Mouse (Mus musculus) midbrain, embryonic 15.5 days (tissue): ENCODE data around the gene Kremen1. TPM values are rescaled to one million over a fixed set of nuclear protein-coding genes. Genes with fewer than 3 reads are reported as not detected.

Source experiments
- ATAC-seq: fragments of 200-750 bp; cut with Nextera tagmentation; replicated peaks from 2 replicates; pipeline ENCODE4 v1.8.0; 2017; ENCODE audit warnings: moderate TSS enrichment
- H3K27ac ChIP-seq: fragments of 300-500 bp; sonication (generic); 2 replicates; pipeline ENCODE4 v1.5.1; 2015; ENCODE audit warnings: mild to moderate bottlenecking, inconsistent platforms
- H3K27me3 ChIP-seq: fragments of 300-500 bp; sonication (generic); replicated peaks from 2 replicates; pipeline ENCODE4 v1.6.1; 2015; ENCODE audit warnings: inconsistent platforms
- H3K36me3 ChIP-seq: fragments of 300-500 bp; sonication (generic); replicated peaks from 2 replicates; pipeline ENCODE4 v1.6.1; 2015; ENCODE audit warnings: inconsistent platforms
- H3K4me1 ChIP-seq: fragments of 300-500 bp; sonication (generic); 2 replicates; pipeline ENCODE4 v1.6.1; 2015; ENCODE audit warnings: inconsistent platforms
- H3K4me2 ChIP-seq: fragments of 300-500 bp; sonication (generic); 2 replicates; pipeline ENCODE4 v1.6.1; 2015; ENCODE audit warnings: inconsistent platforms, mild to moderate bottlenecking, moderate library complexity
- H3K4me3 ChIP-seq: fragments of 300-500 bp; sonication (generic); 2 replicates; pipeline ENCODE4 v1.5.1; 2015; ENCODE audit warnings: mild to moderate bottlenecking, inconsistent platforms
- H3K9ac ChIP-seq: fragments of 300-500 bp; sonication (generic); 2 replicates; pipeline ENCODE4 v1.6.1; 2015; ENCODE audit warnings: mild to moderate bottlenecking, inconsistent platforms
- H3K9me3 ChIP-seq: fragments of 300-500 bp; sonication (generic); 2 replicates; pipeline ENCODE4 v1.6.1; 2016; ENCODE audit warnings: inconsistent platforms
- WGBS: fragments of 180-500 bp; shearing (Covaris S2); methylation state at CpG from one replicate; pipeline ENCODE4 v1.1.7; 2015; ENCODE audit warnings: mixed read lengths; 5-methylcytosine and 5-hydroxymethylcytosine counted together
- polyA plus RNA-seq: library from polyadenylated mRNA; unstranded; fragments of >200 nt; fragmentation: Nextera tagmentation; extraction: Ambion mirVana; gene quantifications from 2 replicates; pipeline ENCODE4 v1.2.1, GENCODE M21; 2015

Gene Kremen1
- polyA plus RNA-seq, 1 experiment from 2014 or later, result 5.2 TPM

DNA sequence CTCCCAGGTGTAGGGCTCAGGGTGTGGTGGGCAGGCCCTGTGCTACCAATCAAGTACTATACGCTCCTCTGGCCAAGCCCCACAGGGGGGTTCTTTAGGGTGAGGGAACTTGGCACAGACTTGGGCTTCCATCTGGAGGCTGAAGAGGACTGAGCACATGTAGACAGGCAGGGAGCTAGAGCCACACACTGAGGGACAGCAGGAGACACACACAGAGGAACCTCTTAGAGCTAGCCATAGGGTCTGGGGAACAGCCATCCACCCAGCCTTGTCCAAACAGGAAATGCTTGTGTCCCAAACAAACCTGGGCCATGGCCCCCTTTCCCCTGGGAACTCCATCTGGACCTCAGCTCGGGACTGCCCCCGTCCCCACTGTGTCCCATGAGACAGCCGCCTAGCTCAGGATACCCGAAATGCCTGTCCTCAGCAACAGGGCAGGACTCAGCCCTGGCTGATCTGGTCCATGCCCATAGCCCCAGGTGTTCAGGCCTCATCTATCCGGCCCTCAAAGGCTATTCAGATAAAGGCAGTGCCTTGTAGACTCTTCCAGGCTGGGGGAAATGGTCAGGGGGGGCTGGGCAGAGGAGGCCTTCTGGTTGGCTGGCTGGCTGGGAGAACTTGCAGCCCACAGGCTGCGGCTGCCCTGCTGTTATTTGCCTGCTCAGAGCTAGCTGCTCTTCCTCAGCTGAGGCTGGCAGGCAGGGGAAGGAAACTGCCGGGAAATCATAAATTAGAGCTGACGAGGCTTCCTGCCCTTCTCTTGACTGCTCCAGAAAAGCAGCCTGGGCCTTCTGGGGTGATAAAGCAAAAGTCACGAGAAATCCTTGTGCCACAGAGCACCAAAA, 106.2 kb downstream of the Kremen1 start:
- Histone ChIP-seq H3K9ac (no peak overlapping the region), H3K36me3 (no peaks in the 10 kb centered on the region), H3K4me2 (no peak overlapping the region), H3K27me3 (peaks cover 15% of the 10 kb centered on the region), H3K27ac (no peak overlapping the region), H3K4me3 (no peak overlapping the region), H3K4me1 (peaks cover 17% of the 10 kb centered on the region; the same call in 1 of the 2 replicates), H3K9me3 (no peaks in the 10 kb centered on the region)
- ATAC-seq, result no peak
- WGBS, result 43% methylated on average over 10 of the region's 10 CpGs

DNA sequence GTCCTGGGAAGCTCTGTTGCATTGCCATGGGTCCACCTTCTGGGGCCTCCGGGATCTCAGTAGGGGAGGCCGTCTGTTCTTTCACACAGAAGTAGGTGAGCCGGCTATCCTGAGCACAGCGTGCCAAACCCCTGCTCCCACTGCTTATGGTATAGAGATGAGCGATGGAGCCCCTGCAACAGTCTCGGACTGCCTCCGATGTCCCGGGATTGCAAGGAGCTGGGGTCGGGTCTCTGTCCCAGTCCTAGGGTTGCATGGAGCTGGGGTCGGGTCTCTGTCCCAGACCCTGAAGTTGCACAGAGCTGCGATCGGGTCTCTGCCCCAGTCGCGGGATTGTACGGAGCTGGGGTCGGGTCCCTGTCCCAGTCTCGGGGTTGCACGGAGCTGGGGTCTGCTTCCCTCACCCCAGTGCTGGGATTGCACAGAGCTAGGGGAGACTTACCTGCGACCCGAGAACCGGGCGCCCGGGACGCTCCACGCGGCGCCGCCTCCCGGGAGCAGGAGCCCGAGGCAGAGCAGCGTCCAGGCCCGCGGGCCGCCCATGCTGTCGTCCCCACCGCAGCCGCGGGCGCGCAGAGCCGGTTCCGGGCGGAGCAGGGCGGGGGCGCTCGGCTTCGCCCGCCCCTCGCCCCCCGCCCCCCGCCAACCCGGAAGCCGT, 109.5 kb downstream of the Kremen1 start, which contains the start of gene Emid1:
Gene Emid1, minus strand, starts transcription at position 578 of the 658 bp plus-strand sequence.
- peaks cover 19% of the 10 kb centered on the region for H3K27me3 ChIP-seq
- peak within 1 kb of the TSS; percentile 51 for H3K4me3 ChIP-seq
- peak within 1 kb of the TSS; percentile 96 for H3K4me2 ChIP-seq
- peak within 1 kb of the TSS; percentile 55 for H3K9ac ChIP-seq
- peaks cover 23% of the 10 kb centered on the region for H3K4me1 ChIP-seq
- WGBS, result under 1% methylated on average over 52 of the region's 53 CpGs
- H3K9me3 ChIP-seq, result no peaks in the 10 kb centered on the region
- no peak within 1 kb of the TSS for H3K27ac ChIP-seq
- no peaks in the 10 kb centered on the region for H3K36me3 ChIP-seq
- peak; percentile 41; the same call in 1 of the 2 replicates for ATAC-seq

DNA sequence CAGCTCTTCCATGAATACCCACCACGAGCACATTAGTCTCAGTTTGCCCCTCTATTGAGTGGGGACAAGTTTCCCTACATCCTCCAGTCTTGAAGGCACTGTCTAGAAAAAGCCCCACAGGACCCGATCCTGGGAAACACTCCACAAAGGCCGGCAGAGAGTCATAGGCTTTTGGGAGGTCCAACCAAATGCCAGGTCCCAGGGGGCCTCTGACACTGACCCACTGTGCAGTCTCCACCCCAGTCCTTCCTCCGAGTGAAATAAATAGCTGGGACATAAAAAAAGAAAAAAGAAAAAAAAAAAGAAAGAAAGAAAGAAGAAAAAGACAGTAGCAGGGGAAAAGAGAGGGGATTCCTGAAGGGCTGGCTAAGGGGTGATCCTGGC, 110.1 kb downstream of the Kremen1 start:
- Histone ChIP-seq H3K4me1 (peaks cover 23% of the 10 kb centered on the region), H3K27ac (no peak overlapping the region), H3K27me3 (peaks cover 19% of the 10 kb centered on the region), H3K9ac (peak overlapping the region; percentile 55; the same call in 1 of the 2 replicates), H3K4me3 (peak overlapping the region; percentile 51), H3K4me2 (peak overlapping the region; percentile 96), H3K36me3 (no peaks in the 10 kb centered on the region), H3K9me3 (no peaks in the 10 kb centered on the region)
- no peak for ATAC-seq
- 15% methylated on average over 4 of the region's 4 CpGs for WGBS

DNA sequence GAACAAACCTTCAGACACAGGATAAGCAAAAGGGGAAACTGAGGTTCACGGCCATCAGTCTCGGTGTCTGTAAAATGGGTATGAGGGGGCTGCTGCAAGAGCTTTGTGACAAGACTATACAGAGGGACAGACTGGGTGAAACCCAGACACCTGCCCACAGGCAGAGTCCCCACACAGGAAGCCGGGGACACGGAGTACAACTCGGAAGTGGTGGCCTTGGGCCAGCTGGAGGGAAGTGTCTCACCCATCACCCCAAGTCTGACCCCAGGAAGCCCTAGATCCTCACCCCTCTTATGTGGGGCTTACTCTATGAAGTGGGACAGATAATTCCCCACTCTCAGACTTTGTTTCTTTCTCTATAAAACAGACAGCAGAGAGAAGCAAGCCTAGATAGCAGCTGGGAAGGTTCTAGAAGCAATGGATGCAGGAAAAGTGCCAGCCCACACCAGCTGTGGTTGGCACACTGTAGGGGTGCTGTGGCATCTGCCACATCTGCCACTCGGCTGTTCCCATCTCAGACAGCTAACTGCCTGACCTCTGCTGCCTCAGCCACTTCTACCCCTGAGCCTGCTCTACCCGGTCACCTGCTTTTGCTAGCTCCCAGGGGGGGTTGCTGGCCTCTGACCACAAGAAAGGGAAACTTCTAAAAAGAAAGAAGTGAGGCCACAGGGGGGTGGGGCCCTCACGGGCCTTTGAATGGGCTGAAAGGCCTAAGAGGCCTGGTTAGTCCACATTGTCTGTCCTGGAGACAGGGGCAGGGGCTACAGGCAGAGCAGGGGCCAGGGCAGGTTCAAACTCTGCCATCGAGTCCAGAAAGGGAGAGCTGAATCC, 110.7 kb downstream of the Kremen1 start:
- Histone ChIP-seq H3K27ac (no peak overlapping the region), H3K9me3 (no peaks in the 10 kb centered on the region), H3K36me3 (no peaks in the 10 kb centered on the region), H3K4me1 (peaks cover 23% of the 10 kb centered on the region), H3K4me2 (0 out of 2 replicates have a peak overlapping the region, but pooled peaks have one; percentile 96), H3K27me3 (peaks cover 19% of the 10 kb centered on the region), H3K4me3 (no peak overlapping the region), H3K9ac (no peak overlapping the region)
- 54% methylated on average over 9 of the region's 9 CpGs for WGBS
- ATAC-seq, result no peak

DNA sequence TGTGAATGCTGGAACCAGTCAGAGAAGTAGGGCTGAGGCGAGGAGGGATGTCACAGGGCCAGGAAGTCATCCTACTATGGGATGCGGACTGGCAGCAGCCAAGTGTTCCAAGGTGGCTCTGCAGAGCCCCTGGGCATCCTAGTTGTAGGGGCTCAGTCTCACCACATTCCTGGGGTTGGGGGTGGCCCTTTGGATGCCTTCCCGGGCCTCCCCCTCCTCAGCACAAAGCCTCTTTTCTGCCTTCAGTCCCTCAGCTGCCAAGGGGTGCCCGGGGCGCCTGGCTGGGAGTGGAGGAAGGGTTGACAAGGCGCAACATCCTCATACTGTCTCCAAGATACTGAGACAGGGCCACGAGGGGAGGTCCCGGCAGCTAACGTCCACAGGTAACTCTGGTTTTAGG, 111.4 kb downstream of the Kremen1 start:
- H3K4me3 ChIP-seq, result no peak overlapping the region
- 71% methylated on average over 9 of the region's 9 CpGs for WGBS
- no peak for ATAC-seq
- peaks cover 19% of the 10 kb centered on the region for H3K27me3 ChIP-seq
- no peak overlapping the region for H3K4me2 ChIP-seq
- no peaks in the 10 kb centered on the region for H3K9me3 ChIP-seq
- H3K4me1 ChIP-seq, result peaks cover 19% of the 10 kb centered on the region
- H3K9ac ChIP-seq, result no peak overlapping the region
- H3K36me3 ChIP-seq, result no peaks in the 10 kb centered on the region
- no peak overlapping the region for H3K27ac ChIP-seq

DNA sequence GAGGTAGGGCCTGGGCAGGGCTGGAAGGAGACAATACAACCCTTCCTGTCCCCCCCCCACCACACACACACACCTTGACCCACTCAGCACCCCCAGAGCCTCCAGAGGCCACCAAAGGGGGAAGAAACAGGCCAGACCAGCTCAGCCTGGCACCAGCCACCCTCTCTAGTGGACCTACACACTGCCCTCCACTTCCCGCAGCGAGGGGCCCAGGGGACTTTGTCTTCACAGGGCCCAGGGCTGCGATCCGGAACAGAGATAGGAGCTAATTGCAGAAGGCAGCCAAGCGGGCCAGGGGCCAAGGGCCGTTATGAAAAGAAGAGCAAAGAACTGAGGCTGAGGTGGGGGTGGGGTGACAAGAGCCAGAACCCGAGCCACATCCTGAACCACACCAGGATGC, 112.1 kb downstream of the Kremen1 start:
- Histone ChIP-seq H3K4me1 (peaks cover 19% of the 10 kb centered on the region), H3K9me3 (no peaks in the 10 kb centered on the region), H3K9ac (no peak overlapping the region), H3K4me2 (no peak overlapping the region), H3K27ac (no peak overlapping the region), H3K4me3 (no peak overlapping the region), H3K27me3 (peaks cover 19% of the 10 kb centered on the region), H3K36me3 (no peaks in the 10 kb centered on the region)
- ATAC-seq, result no peak
- WGBS, result 10% methylated on average over 7 of the region's 7 CpGs

DNA sequence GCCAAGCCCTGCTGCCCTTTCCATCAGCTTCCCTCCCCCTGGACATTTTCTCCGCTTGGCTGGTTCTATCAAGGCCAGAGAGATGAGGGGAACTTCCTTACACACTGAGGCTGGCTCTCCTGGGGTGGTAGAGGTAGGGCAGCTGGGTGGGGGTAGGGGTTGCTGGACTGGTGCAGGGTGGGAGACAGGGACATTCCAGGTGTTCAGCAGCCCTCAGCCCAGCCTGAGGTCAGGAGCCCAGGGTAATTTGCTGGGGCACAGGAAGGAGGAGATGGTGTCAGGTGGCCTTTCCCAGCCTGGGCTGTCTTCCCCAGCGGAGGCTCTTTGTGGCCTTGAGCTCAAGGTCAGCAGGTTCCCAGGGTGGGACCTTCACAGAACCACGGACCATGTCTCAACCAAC, 115.8 kb downstream of the Kremen1 start:
- ATAC-seq, result no peak
- no peak overlapping the region for H3K27ac ChIP-seq
- WGBS, result 72% methylated on average over 3 of the region's 3 CpGs
- H3K4me2 ChIP-seq, result no peak overlapping the region
- no peaks in the 10 kb centered on the region for H3K36me3 ChIP-seq
- H3K9me3 ChIP-seq, result no peaks in the 10 kb centered on the region
- H3K27me3 ChIP-seq, result 0 out of 2 replicates have a peak, but pooled peaks cover 4% of the 10 kb centered on the region
- peaks cover 8% of the 10 kb centered on the region; the same call in 1 of the 2 replicates for H3K4me1 ChIP-seq
- H3K4me3 ChIP-seq, result no peak overlapping the region
- H3K9ac ChIP-seq, result no peak overlapping the region

DNA sequence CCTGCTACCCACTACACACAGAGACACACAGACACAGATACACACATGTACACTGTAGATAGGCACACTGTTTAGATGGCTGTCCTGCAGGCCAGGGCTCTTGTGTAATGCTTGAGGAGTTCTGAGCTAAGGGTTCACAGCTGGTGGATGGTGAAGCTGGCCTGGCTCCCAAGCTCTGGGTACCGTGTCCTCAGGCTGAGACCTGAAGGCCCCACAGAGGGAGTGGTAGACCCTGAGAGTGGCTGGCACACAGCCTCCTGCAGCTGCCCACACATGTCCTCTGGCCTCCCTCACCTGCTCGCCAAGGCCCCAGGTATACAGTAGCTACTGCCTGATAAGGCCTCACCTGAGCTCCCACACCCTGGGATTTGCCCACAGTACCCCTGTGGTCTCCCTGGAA, 119.4 kb downstream of the Kremen1 start:
- no peaks in the 10 kb centered on the region for H3K27me3 ChIP-seq
- no peak for ATAC-seq
- no peaks in the 10 kb centered on the region for H3K36me3 ChIP-seq
- H3K4me2 ChIP-seq, result no peak overlapping the region
- H3K4me1 ChIP-seq, result peaks cover 5% of the 10 kb centered on the region; the same call in 1 of the 2 replicates
- no peak overlapping the region for H3K9ac ChIP-seq
- no peaks in the 10 kb centered on the region for H3K9me3 ChIP-seq
- no peak overlapping the region for H3K4me3 ChIP-seq
- WGBS, result 82% methylated on average over 2 of the region's 2 CpGs
- H3K27ac ChIP-seq, result no peak overlapping the region

Other genes with a start within 250 kb of the Kremen1 start
- 0.77 and 1.3 TPM in 2 replicates for gene Rasl10a, start 203.4 kb downstream of the Kremen1 start, polyA plus RNA-seq
- gene Gas2l1, start 196.2 kb downstream of the Kremen1 start, polyA plus RNA-seq, result 25.2 and 26.1 TPM in 2 replicates
- 49.5 and 55.4 TPM in 2 replicates for gene Rhbdd3, start 162.6 kb downstream of the Kremen1 start, polyA plus RNA-seq
- 635 and 653 TPM in 2 replicates for gene Ewsr1, start 162.3 kb downstream of the Kremen1 start, polyA plus RNA-seq
- 9.3 and 10.3 TPM in 2 replicates for gene Emid1, start 109.3 kb downstream of the Kremen1 start, polyA plus RNA-seq
- gene Znrf3, start 183.3 kb upstream of the Kremen1 start, polyA plus RNA-seq, result 7.1 and 7.8 TPM in 2 replicates